Mouse (Mus musculus) limb, embryonic 13.5 days (tissue): ENCODE data around the gene Nipa2. TPM values are rescaled to one million over a fixed set of nuclear protein-coding genes. Genes with fewer than 3 reads are reported as not detected.

Experiments used
- polyA plus RNA-seq: library from polyadenylated mRNA; unstranded; fragments of >200 nt; fragmentation: Nextera tagmentation; extraction: Ambion mirVana; gene quantifications from 2 replicates; pipeline ENCODE4 v1.2.1, GENCODE M21; 2015

Nipa2 gene
- polyA plus RNA-seq, 1 experiment from 2014 or later = 48.2 TPM

Other genes starting within 250 kb of the Nipa2 start
- 0.60 and 1.2 TPM in 2 replicates for gene Siglech, start 194.3 kb downstream of the Nipa2 start, polyA plus RNA-seq
- 44.8 and 46.9 TPM in 2 replicates for gene Tubgcp5, start 168.3 kb downstream of the Nipa2 start, polyA plus RNA-seq
- 118 and 127 TPM in 2 replicates for gene Cyfip1, start 120.7 kb downstream of the Nipa2 start, polyA plus RNA-seq
- 9.4 and 9.5 TPM in 2 replicates for gene Nipa1, start 57.5 kb upstream of the Nipa2 start, polyA plus RNA-seq
- 28.6 and 28.8 TPM in 2 replicates for gene Herc2, start 87.7 kb upstream of the Nipa2 start, polyA plus RNA-seq